Mouse (Mus musculus) B cell, adult 2 months (primary cell): ENCODE results near the gene Susd3.

Experiments
- DNase-seq, 2 experiments: peaks; one replicate each; pipeline ENCODE4 v3.0.0; 2022

The Susd3 gene

GRCm38 (mm10) chr13:49246011-49246410, 2.5 kb downstream of the Susd3 start:
- DNase-seq: no peak

- DNase-seq: no peak
Observed at GRCm38 (mm10) chr13:49245251-49245650, 3.3 kb downstream of the Susd3 start.

- no peak for DNase-seq
Observed at GRCm38 (mm10) chr13:49243492-49243891, 5.0 kb downstream of the Susd3 start.

- peak; percentile 85 to 89 for DNase-seq
Observed at GRCm38 (mm10) chr13:49242321-49243065, 6.0 kb downstream of the Susd3 start.

- no peak for DNase-seq
Observed at GRCm38 (mm10) chr13:49238737-49239136, 9.8 kb downstream of the Susd3 start.

- no peak for DNase-seq
Observed at GRCm38 (mm10) chr13:49237617-49238016, 10.9 kb downstream of the Susd3 start.

GRCm38 (mm10) chr13:49234711-49235110, 13.8 kb downstream of the Susd3 start:
- DNase-seq: peak; percentile 45 to 46

DNA sequence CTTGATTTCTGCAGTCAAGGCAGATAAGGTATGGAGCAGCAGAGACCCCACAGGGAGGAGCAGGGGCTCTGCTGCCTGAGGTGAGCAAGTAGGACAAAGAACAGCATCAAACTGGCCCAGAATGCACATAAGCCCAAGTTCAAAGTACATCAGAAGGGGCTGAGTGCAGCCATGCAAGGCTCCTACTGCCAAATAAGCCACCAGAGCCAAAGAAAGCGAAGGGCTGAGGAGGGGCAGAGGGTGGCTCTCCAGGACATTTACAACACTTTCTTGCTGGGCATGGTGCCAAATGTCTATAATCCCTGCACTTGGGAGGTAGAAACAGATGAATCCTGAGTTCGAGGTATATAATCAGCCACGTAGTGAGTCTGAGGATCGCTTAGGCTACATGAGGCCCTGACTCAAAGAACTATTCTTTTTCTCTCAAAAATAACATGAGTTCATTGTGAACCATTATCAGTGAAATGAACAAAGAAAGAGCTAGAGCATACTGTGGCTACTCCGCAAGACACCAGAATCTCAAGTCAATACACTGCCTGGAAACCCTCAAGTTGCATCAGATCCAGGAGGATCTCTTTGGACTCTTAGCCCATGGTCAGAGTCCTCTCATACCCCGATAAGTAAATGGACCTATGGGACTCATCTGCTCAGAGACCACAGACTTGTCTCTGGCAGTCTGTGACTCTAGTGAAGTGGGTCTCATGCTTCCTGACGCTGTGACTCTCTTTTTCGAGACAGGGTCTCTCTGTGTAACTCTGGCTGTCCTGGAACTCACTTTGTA, 14.5 kb downstream of the Susd3 start:
- no peak for DNase-seq

- no peak for DNase-seq
Observed at GRCm38 (mm10) chr13:49225633-49226032, 22.9 kb downstream of the Susd3 start.

GRCm38 (mm10) chr13:49225159-49225558, 23.3 kb downstream of the Susd3 start:
- DNase-seq: no peak

DNA sequence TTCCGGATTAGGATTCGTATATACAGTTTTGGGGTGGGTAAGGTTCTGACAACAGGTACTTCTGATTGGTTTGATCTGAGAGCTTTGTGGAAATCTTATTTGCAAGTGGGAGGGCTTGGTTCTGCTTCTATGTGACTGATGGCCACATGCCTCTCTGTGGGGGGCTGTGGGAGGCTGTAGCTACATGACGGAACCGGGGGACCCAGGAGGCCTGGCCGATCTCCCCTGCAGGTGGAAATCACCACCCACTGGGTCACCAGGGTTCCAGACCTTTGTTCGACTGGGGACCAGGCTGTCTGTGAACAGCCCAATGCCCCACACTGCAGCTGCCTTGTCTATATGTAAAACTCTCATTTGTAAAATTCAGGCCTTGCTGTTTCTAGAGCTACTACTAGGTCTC, 23.8 kb downstream of the Susd3 start:
- DNase-seq: peak; percentile 49 to 50

DNA sequence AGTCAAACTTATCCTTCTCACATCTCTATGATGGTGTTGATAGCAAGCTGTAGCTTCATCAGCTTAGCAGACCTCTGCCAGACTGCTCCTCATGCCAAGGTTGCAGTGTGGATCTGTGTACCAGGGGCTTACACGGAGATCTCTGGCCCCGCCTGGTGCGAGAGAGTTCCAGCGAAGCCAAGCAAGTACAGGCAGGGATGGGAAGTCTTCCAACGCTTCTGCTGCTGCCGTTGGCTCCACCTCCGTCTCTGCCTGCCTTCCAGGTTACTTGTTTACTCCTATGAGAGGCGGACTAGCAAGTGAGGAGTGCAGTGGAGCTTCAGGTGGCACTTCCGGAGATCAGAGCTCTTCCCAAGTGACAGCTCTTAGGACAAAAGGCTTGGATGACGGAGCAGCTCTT, 24.2 kb downstream of the Susd3 start:
- DNase-seq: no peak

DNA sequence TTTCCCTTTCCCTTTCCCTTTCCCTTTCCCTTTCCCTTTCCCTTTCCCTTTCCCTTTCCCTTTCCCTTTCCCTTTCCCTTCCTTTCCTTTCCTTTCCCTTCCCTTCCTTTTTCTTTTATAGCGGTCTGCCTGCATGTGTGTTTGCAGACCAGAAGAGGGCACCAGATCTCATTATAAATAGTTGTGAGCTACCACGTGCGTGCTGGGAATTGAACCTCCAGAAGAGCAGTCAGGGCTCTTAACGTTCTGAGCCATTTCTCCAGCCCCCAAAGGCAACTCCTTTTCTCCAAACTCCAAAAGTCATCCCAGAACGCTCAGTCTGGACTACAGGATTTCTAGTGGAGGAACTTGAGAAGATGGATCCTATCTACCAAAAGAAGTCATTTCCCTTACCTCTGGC, 27.6 kb downstream of the Susd3 start:
- no peak for DNase-seq

GRCm38 (mm10) chr13:49219367-49219766, 29.1 kb downstream of the Susd3 start:
- DNase-seq: no peak

DNA sequence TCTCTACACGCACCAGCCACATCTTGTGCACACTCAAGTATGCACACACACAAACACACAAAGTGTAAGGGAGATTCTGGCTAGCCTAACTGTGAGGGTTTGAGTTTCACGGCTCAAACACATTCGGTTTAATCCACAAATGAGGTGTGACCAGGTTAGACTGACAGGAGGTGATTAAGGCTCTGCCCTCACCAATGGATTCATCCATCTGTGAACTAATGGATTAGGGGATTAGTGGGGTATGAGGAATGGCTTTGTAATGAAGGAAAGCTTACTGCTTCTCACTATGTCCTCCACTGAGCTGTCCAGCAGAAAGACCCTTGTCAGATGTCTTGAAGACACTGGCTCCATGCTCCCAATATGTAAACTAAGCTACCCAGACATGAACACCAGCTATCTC, 29.9 kb downstream of the Susd3 start:
- DNase-seq: no peak

DNA sequence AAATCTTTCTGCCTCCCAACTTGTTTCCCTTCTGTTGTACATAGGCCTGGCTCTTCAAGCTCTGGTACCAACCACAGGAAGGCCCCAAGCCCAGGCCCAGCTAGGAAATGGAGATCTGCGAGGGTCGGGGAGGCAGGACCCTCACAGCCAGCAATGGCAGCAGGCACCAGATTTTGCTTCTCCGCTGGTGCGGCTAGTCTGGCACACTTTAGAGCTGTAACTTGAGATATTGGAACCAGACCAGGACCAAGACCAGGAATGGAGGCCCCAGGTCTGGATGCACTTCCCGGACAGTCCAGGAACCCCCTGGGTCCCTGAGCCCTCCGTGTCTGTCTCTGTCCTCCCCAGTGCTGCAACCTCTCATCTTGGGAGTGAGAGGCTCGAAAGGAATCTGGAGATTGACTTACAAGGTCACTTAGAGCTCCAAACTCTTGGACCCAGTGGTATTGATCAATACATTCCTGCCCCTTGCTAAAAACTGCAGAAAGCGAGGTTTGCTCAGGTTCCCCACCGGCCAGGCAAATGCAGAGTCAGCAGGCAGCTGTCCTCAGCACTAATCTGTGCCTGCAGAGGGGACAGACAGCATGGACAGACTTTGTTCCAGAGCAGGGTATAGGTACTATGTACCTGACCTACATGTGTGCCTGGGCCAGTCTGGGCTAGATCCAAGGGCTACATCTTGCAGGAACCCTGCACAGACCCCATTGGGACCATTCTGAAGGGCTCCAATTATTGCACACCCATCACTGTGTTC, 31.5 kb downstream of the Susd3 start:
- DNase-seq: no peak

DNA sequence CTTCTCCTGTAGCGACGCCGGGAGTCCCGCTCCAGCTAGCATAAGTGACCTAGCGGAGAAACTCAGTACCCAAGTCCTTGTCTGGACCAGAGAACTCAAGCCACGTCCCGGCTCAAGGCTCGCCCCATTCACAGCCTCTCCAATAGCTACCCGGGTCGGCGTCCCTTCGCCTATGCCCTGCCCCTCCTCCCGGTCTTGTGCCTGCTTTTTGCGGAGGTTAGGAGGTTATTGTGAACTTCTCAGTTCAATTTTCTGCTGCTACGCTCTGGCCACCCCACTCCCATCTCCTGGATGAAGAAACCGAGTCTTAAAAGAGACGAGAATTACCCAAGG, 32.3 kb downstream of the Susd3 start:
- no peak for DNase-seq

- peak; percentile 99 for DNase-seq
Observed at GRCm38 (mm10) chr13:49215504-49216219, 32.8 kb downstream of the Susd3 start, which contains the start of gene Card19. TSS of gene Card19 (minus strand) at chr13:49216037.

GRCm38 (mm10) chr13:49215128-49215503, 33.4 kb downstream of the Susd3 start:
- peak in 1 of 2 experiments; percentile 26 for DNase-seq

DNA sequence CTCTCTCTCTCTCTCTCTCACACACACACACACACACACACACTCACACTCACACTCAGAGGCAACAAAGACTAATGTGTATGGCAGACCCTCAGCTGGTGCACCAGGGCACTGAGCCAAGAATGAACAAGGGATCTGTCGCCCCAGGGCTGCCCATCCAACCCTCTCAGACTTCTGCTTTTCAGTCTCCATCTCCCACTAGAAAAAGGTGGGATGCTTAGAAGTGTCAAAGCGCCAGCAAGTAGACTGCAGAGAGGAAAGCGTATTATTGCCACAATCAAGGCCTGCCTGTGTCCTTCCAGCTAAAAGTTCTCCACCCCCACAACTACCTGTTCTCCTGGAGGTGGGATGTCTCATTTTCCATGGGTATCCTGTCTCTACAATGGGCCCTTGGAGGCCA, 34.1 kb downstream of the Susd3 start:
- DNase-seq: peak; percentile 32 to 36

GRCm38 (mm10) chr13:49213531-49213932, 35.0 kb downstream of the Susd3 start:
- DNase-seq: peak; percentile 44 to 48

- DNase-seq: no peak
Observed at GRCm38 (mm10) chr13:49212711-49213500, 35.6 kb downstream of the Susd3 start.
